Mouse (Mus musculus) 416B (cell line): ENCODE measurements around the gene Tsr2.

Experiments
- DNase-seq: peaks from one replicate; pipeline ENCODE4 v3.0.0; 2011; ENCODE audit warnings: low read depth

Gene Tsr2

GRCm38 (mm10) chrX:151096171-151097058 is at the start of gene Tsr2:
Gene Tsr2, minus strand, starts transcription at chrX:151096543.
- peak; percentile 82 for DNase-seq

GRCm38 (mm10) chrX:151132785-151133184 is 36.4 kb upstream of the Tsr2 start:
- peak; percentile 7 for DNase-seq

GRCm38 (mm10) chrX:151130493-151130892 is 34.1 kb upstream of the Tsr2 start:
- DNase-seq: no peak

GRCm38 (mm10) chrX:151123933-151124332 is 27.6 kb upstream of the Tsr2 start:
- DNase-seq: no peak

- DNase-seq: peak; percentile 13
Measured at GRCm38 (mm10) chrX:151117432-151117831, 21.1 kb upstream of the Tsr2 start.

- peak; percentile 59 for DNase-seq
Measured at GRCm38 (mm10) chrX:151116795-151117194, 20.5 kb upstream of the Tsr2 start.

GRCm38 (mm10) chrX:151107301-151108067 is 11.1 kb upstream of the Tsr2 start:
- DNase-seq: no peak

GRCm38 (mm10) chrX:151087418-151087817 is 8.9 kb downstream of the Tsr2 start:
- DNase-seq: no peak

- DNase-seq: no peak
Measured at GRCm38 (mm10) chrX:151085599-151085998, 10.7 kb downstream of the Tsr2 start.

- no peak for DNase-seq
Measured at GRCm38 (mm10) chrX:151076941-151077485, 19.3 kb downstream of the Tsr2 start.

- DNase-seq: no peak
Measured at GRCm38 (mm10) chrX:151076007-151076406, 20.3 kb downstream of the Tsr2 start.

GRCm38 (mm10) chrX:151067876-151068275 is 28.5 kb downstream of the Tsr2 start:
- no peak for DNase-seq

- DNase-seq: no peak
Measured at GRCm38 (mm10) chrX:151066071-151066666, 30.2 kb downstream of the Tsr2 start.

GRCm38 (mm10) chrX:151061615-151062299 is 34.6 kb downstream of the Tsr2 start:
- peak; percentile 1 for DNase-seq

GRCm38 (mm10) chrX:151059346-151059745 is 37.0 kb downstream of the Tsr2 start:
- DNase-seq: no peak

GRCm38 (mm10) chrX:151055559-151055958 is 40.8 kb downstream of the Tsr2 start:
- DNase-seq: no peak

- peak; percentile 3 for DNase-seq
Measured at GRCm38 (mm10) chrX:151054489-151054888, 41.9 kb downstream of the Tsr2 start.

GRCm38 (mm10) chrX:151050337-151050736 is 46.0 kb downstream of the Tsr2 start:
- DNase-seq: no peak

- no peak for DNase-seq
Measured at GRCm38 (mm10) chrX:151049661-151050215, 46.6 kb downstream of the Tsr2 start.

- no peak for DNase-seq
Measured at GRCm38 (mm10) chrX:151047431-151048058, 48.8 kb downstream of the Tsr2 start.
